Mouse (Mus musculus) CH12.LX (cell line): ENCODE measurements at regions not wholly inside any gene's neighbourhood (a gene's known extent, or its start where the extent isn't known, plus 50 kb on each side); places are given as distances from the start of the nearest gene placed in this dataset.

Source experiments
- DNase-seq: peaks from one replicate; pipeline ENCODE4 v3.0.0-alpha.2; 2013; ENCODE audit errors: extremely low read depth
- H3K27ac ChIP-seq: 2 replicates; pipeline ENCODE4 v1.5.1; 2012; ENCODE audit warnings: low read depth, mild to moderate bottlenecking, control low read depth, moderate library complexity; ENCODE audit not compliant: insufficient read depth
- H3K27me3 ChIP-seq: replicated peaks from 2 replicates; pipeline ENCODE3; 2012; ENCODE audit warnings: inconsistent platforms
- H3K36me3 ChIP-seq, 2 experiments: replicated peaks in 1 of 2; 2 replicates each; pipeline versions ENCODE3 to v1.6.1; 2012; ENCODE audit warnings: inconsistent platforms in 1 of 2, low read length in 1 of 2, mild to moderate bottlenecking in 1 of 2, mixed read lengths in 1 of 2, moderate library complexity in 1 of 2; ENCODE audit not compliant: control insufficient read depth in 1 of 2, insufficient read depth in 1 of 2
- H3K4me1 ChIP-seq, 2 experiments: 2 replicates each; pipeline ENCODE4 v1.6.1; 2012; ENCODE audit warnings: inconsistent platforms in 1 of 2, moderate library complexity in 1 of 2; ENCODE audit not compliant: insufficient read depth in 2 of 2, control insufficient read depth in 1 of 2
- H3K4me2 ChIP-seq: 2 replicates; pipeline ENCODE4 v1.6.1; 2012; ENCODE audit warnings: low read depth, mild to moderate bottlenecking, control low read depth; ENCODE audit not compliant: poor library complexity, insufficient read depth, severe bottlenecking
- H3K4me3 ChIP-seq, 3 experiments: fragments of 150-350 bp in 1 of 3; sonication (generic) in 1 of 3; replicated peaks in 1 of 3; 2 replicates each; pipeline versions ENCODE3 to v1.5.1; 2011 to 2012; ENCODE audit warnings: low read depth in 2 of 3, low read length in 2 of 3, mild to moderate bottlenecking in 2 of 3, moderate library complexity in 2 of 3, control low read depth in 1 of 3, improper control_type of control experiment in 1 of 3, inconsistent platforms in 1 of 3, mixed read lengths in 1 of 3; ENCODE audit not compliant: poor library complexity in 1 of 3
- H3K79me2 ChIP-seq: replicated peaks from 2 replicates; pipeline ENCODE4 v1.6.1; 2012; ENCODE audit warnings: mild to moderate bottlenecking, moderate library complexity; ENCODE audit not compliant: control insufficient read depth, poor library complexity, insufficient read depth, severe bottlenecking; ENCODE audit errors: extremely low read depth
- H3K9ac ChIP-seq: 2 replicates; pipeline ENCODE4 v1.6.1; 2012; ENCODE audit warnings: low read depth, mild to moderate bottlenecking, control low read depth, moderate library complexity; ENCODE audit not compliant: insufficient read depth
- H3K9me3 ChIP-seq: replicated peaks from 2 replicates; pipeline ENCODE3; 2012; ENCODE audit warnings: low read length, inconsistent platforms, mixed read lengths
- BHLHE40 ChIP-seq: IDR thresholded peaks from 2 replicates; pipeline ENCODE4 v1.6.1; 2011; ENCODE audit warnings: mild to moderate bottlenecking, low read depth, low read length, improper control_type of control experiment
- CHD1 ChIP-seq: IDR thresholded peaks from 2 replicates; pipeline ENCODE4 v1.6.1; 2012; ENCODE audit warnings: low read depth, low read length, improper control_type of control experiment, inconsistent platforms
- CHD2 ChIP-seq: IDR thresholded peaks from 2 replicates; pipeline ENCODE4 v1.6.1; 2011; ENCODE audit warnings: low read length, improper control_type of control experiment
- CTCF ChIP-seq, 2 experiments: IDR thresholded peaks in 1 of 2; conservative IDR thresholded peaks in 1 of 2; 2 replicates each; pipeline ENCODE4 v1.5.1; 2011 to 2012; ENCODE audit warnings: low read depth in 2 of 2, low read length in 2 of 2, improper control_type of control experiment in 1 of 2, inconsistent platforms in 1 of 2, mild to moderate bottlenecking in 1 of 2, moderate library complexity in 1 of 2
- ELF1 ChIP-seq: IDR thresholded peaks from 2 replicates; pipeline ENCODE4 v1.6.1; 2014; ENCODE audit warnings: low read depth, mild to moderate bottlenecking, inconsistent platforms, low read length, improper control_type of control experiment
- GABPA ChIP-seq: IDR thresholded peaks from 2 replicates; pipeline ENCODE4 v1.6.1; 2012; ENCODE audit warnings: low read depth, low read length, improper control_type of control experiment, inconsistent platforms; ENCODE audit not compliant: insufficient replicate concordance
- HCFC1 ChIP-seq: IDR thresholded peaks from 2 replicates; pipeline ENCODE4 v1.6.1; 2012; ENCODE audit warnings: low read depth, mild to moderate bottlenecking, inconsistent platforms, low read length, improper control_type of control experiment
- KAT2A ChIP-seq: IDR thresholded peaks from 2 replicates; pipeline ENCODE4 v1.6.1; 2012; ENCODE audit warnings: low read length, improper control_type of control experiment, inconsistent platforms; ENCODE audit not compliant: insufficient replicate concordance
- MAFK ChIP-seq: IDR thresholded peaks from 2 replicates; pipeline ENCODE4 v1.6.1; 2011; ENCODE audit warnings: low read length, improper control_type of control experiment; ENCODE audit not compliant: insufficient replicate concordance
- MAZ ChIP-seq: IDR thresholded peaks from 2 replicates; pipeline ENCODE4 v1.6.1; 2012; ENCODE audit warnings: low read depth, mild to moderate bottlenecking, inconsistent platforms, low read length, improper control_type of control experiment, moderate library complexity
- MEF2A ChIP-seq: IDR thresholded peaks from 2 replicates; pipeline ENCODE4 v1.6.1; 2014; ENCODE audit warnings: low read depth, mild to moderate bottlenecking, inconsistent platforms, low read length, improper control_type of control experiment, borderline replicate concordance
- MYC ChIP-seq: IDR thresholded peaks from 2 replicates; pipeline ENCODE4 v1.6.1; 2011; ENCODE audit warnings: low read depth, mild to moderate bottlenecking, improper control_type of control experiment, low read length
- NELFE ChIP-seq: IDR thresholded peaks from 2 replicates; pipeline ENCODE4 v1.6.1; 2011; ENCODE audit warnings: low read depth, low read length, improper control_type of control experiment
- NRF1 ChIP-seq: IDR thresholded peaks from 2 replicates; pipeline ENCODE4 v1.6.1; 2014; ENCODE audit warnings: low read depth, mild to moderate bottlenecking, inconsistent platforms, low read length, improper control_type of control experiment, moderate library complexity
- POLR2A ChIP-seq: IDR thresholded peaks from 2 replicates; pipeline ENCODE4 v1.6.1; 2011; ENCODE audit warnings: low read depth, mild to moderate bottlenecking, improper control_type of control experiment, low read length
- RAD21 ChIP-seq: IDR thresholded peaks from 2 replicates; pipeline ENCODE4 v1.6.1; 2011; ENCODE audit warnings: low read depth, mild to moderate bottlenecking, low read length, improper control_type of control experiment, moderate library complexity
- RCOR1 ChIP-seq: conservative IDR thresholded peaks from 2 replicates; pipeline ENCODE4 v1.6.1; 2012; ENCODE audit warnings: low read depth, mild to moderate bottlenecking, inconsistent platforms, low read length, improper control_type of control experiment
- SMC3 ChIP-seq: IDR thresholded peaks from 2 replicates; pipeline ENCODE4 v1.6.1; 2011; ENCODE audit warnings: low read depth, low read length, improper control_type of control experiment
- TBP ChIP-seq: conservative IDR thresholded peaks from 2 replicates; pipeline ENCODE4 v1.6.1; 2011; ENCODE audit warnings: low read depth, low read length, improper control_type of control experiment
- TCF12 ChIP-seq: IDR thresholded peaks from 2 replicates; pipeline ENCODE4 v1.6.1; 2014; ENCODE audit warnings: low read depth, mild to moderate bottlenecking, inconsistent platforms, low read length, improper control_type of control experiment
- ZC3H11A ChIP-seq: IDR thresholded peaks from 2 replicates; pipeline ENCODE4 v1.6.1; 2012; ENCODE audit warnings: low read depth, mild to moderate bottlenecking, inconsistent platforms, low read length, improper control_type of control experiment
- ZKSCAN1 ChIP-seq: IDR thresholded peaks from 2 replicates; pipeline ENCODE4 v1.6.1; 2012; ENCODE audit warnings: low read depth, inconsistent platforms, low read length, improper control_type of control experiment, borderline replicate concordance
- ZNF384 ChIP-seq: IDR thresholded peaks from 2 replicates; pipeline ENCODE4 v1.6.1; 2012; ENCODE audit warnings: low read depth, low read length, improper control_type of control experiment, inconsistent platforms
- dilution Hi-C: fragments of 300-500 bp; cut with MboI; formaldehyde crosslinking; loops from 2 replicates; pipeline ENCODE4 v1.14.3; 2020; ENCODE audit warnings: low sequenced_read_pairs; ENCODE audit not compliant: extremely low pct_unique_long_range_greater_than_20kb, extremely low pct_ligation_motif_present
- in situ Hi-C: fragments of 300-500 bp; cut with MboI; formaldehyde crosslinking; loops from 3 replicates; pipeline ENCODE4 v1.14.3; 2019; ENCODE audit warnings: low sequenced_read_pairs, low pct_ligation_motif_present, low pct_unique_long_range_greater_than_20kb, mixed read lengths

GRCm38 (mm10) chr7:40466382-40466781, 431.7 kb upstream of the Vstm2b start:
- H3K36me3 ChIP-seq, result no peaks in the 10 kb centered on the region
- dilution Hi-C loops, result no loop called here
- H3K79me2 ChIP-seq, result no peaks in the 10 kb centered on the region
- no peak overlapping the region for H3K27ac ChIP-seq
- TF ChIP-seq ZKSCAN1, result no peak
- no peak for TF ChIP-seq MYC
- TF ChIP-seq BHLHE40, result no peak
- TF ChIP-seq CHD2, result no peak
- no peak for TF ChIP-seq GABPA
- TF ChIP-seq ZC3H11A, result no peak
- TF ChIP-seq HCFC1, result no peak
- no peak for TF ChIP-seq CTCF (conservative IDR thresholded peaks at IDR 0.05 in 1 of 2, IDR thresholded peaks at IDR 0.05 in 1 of 2; ENCODE audit: low read depth in 2 of 2, low read length in 2 of 2)
- TF ChIP-seq MAZ, result no peak
- no peak for TF ChIP-seq RAD21
- TF ChIP-seq SMC3, result no peak
- no peak for TF ChIP-seq TBP
- H3K4me3 ChIP-seq, result no peak overlapping the region
- in situ Hi-C loops, result no loop called here
- H3K9ac ChIP-seq, result no peak overlapping the region
- H3K4me1 ChIP-seq, result peaks cover 0 to 11% of the 10 kb centered on the region in 2 experiments; a peak in 1 of 4 replicates
- H3K27me3 ChIP-seq, result no peaks in the 10 kb centered on the region
- H3K9me3 ChIP-seq, result no peaks in the 10 kb centered on the region
- DNase-seq, result no peak
- no peak overlapping the region for H3K4me2 ChIP-seq

- no peaks in the 10 kb centered on the region for H3K9me3 ChIP-seq
- H3K4me2 ChIP-seq, result no peak overlapping the region
- TF ChIP-seq RCOR1, result no peak
- TF ChIP-seq CHD1, result no peak
- TF ChIP-seq NRF1, result no peak
- no peak for TF ChIP-seq GABPA
- TF ChIP-seq TCF12, result no peak
- TF ChIP-seq NELFE, result no peak
- no peak for TF ChIP-seq RAD21
- TF ChIP-seq CTCF (conservative IDR thresholded peaks at IDR 0.05 in 1 of 2, IDR thresholded peaks at IDR 0.05 in 1 of 2; ENCODE audit: low read depth in 2 of 2, low read length in 2 of 2), result no peak
- TF ChIP-seq TBP, result no peak
- TF ChIP-seq ELF1, result no peak
- TF ChIP-seq MAFK, result no peak
- no peak for TF ChIP-seq CHD2
- TF ChIP-seq ZNF384, result no peak
- TF ChIP-seq KAT2A, result no peak
- TF ChIP-seq MEF2A, result no peak
- TF ChIP-seq POLR2A, result no peak
- no peak for TF ChIP-seq ZC3H11A
- in situ Hi-C loops (no loop called here), dilution Hi-C loops (no loop called here)
- H3K27me3 ChIP-seq, result no peaks in the 10 kb centered on the region
- DNase-seq, result no peak
- no peaks in the 10 kb centered on the region for H3K36me3 ChIP-seq
- H3K4me1 ChIP-seq, result no peaks in the 10 kb centered on the region
- H3K9ac ChIP-seq, result no peak overlapping the region
- no peak overlapping the region for H3K27ac ChIP-seq
- H3K79me2 ChIP-seq, result no peaks in the 10 kb centered on the region
- no peak overlapping the region for H3K4me3 ChIP-seq
Measured at GRCm38 (mm10) chr7:40487256-40487655, 410.9 kb upstream of the Vstm2b start.
